Mouse (Mus musculus) fibroblast of lung, adult 2 months (primary cell): Measurements from ENCODE around the gene Evx1.
"Not testable (repeated sequence)": the region's sequence is repeated elsewhere in the genome, so short reads cannot be mapped to it uniquely, and the experiment has no call there.

ENCODE experiments used
- DNase-seq: peaks from one replicate; pipeline ENCODE4 v3.0.0-alpha.2; 2011; ENCODE audit warnings: low read depth

The Evx1 gene

GRCm38 (mm10) chr6:52321826-52322315 lies 8.6 kb downstream of the Evx1 start:
- no peak for DNase-seq

GRCm38 (mm10) chr6:52322721-52323215 lies 9.5 kb downstream of the Evx1 start:
- no peak for DNase-seq

GRCm38 (mm10) chr6:52323292-52323691 lies 10.0 kb downstream of the Evx1 start:
- DNase-seq: no peak

GRCm38 (mm10) chr6:52324061-52324460 lies 10.8 kb downstream of the Evx1 start:
- no peak for DNase-seq

- not testable (repeated sequence) for DNase-seq
Measured at GRCm38 (mm10) chr6:52346816-52347215, 33.5 kb downstream of the Evx1 start.

- DNase-seq: no peak
Measured at GRCm38 (mm10) chr6:52366021-52366420, 52.7 kb downstream of the Evx1 start.

GRCm38 (mm10) chr6:52366533-52366932 lies 53.2 kb downstream of the Evx1 start:
- DNase-seq: no peak

GRCm38 (mm10) chr6:52367067-52367466 lies 53.8 kb downstream of the Evx1 start:
- DNase-seq: no peak
